Mouse (Mus musculus) cerebellum, adult (tissue): Measurements from ENCODE around the gene Rprd1b.

Source experiments
- ATAC-seq: cut with Nextera tagmentation; 2 replicates; pipeline ENCODE4 v1.9.2; 2017; ENCODE audit warnings: mild to moderate bottlenecking, moderate library complexity, mixed read lengths; ENCODE audit not compliant: insufficient number of reproducible peaks, low FRiP score, low TSS enrichment

The Rprd1b gene

GRCm38 (mm10) chr2:158028354-158028863 is at the start of gene Rprd1b, which contains the start of gene Tti1:
Rprd1b (plus strand) TSS chr2:158028497.
Tti1 (minus strand) TSS chr2:158028433.
- peak; percentile 81 for ATAC-seq

- ATAC-seq, result no peak
Observed at GRCm38 (mm10) chr2:157979241-157979640, 49.1 kb upstream of the Rprd1b start.

GRCm38 (mm10) chr2:157982727-157983126 is 45.6 kb upstream of the Rprd1b start:
- no peak for ATAC-seq

- ATAC-seq, result no peak
Observed at GRCm38 (mm10) chr2:157983276-157983675, 45.0 kb upstream of the Rprd1b start.

- no peak for ATAC-seq
Observed at GRCm38 (mm10) chr2:157985611-157986010, 42.7 kb upstream of the Rprd1b start.

GRCm38 (mm10) chr2:157986235-157986634 is 42.1 kb upstream of the Rprd1b start:
- ATAC-seq, result no peak

- no peak for ATAC-seq
Observed at GRCm38 (mm10) chr2:157988416-157989190, 39.7 kb upstream of the Rprd1b start.

GRCm38 (mm10) chr2:157989946-157990345 is 38.4 kb upstream of the Rprd1b start:
- no peak for ATAC-seq

GRCm38 (mm10) chr2:157991026-157991425 is 37.3 kb upstream of the Rprd1b start:
- no peak for ATAC-seq

GRCm38 (mm10) chr2:157992501-157992900 is 35.8 kb upstream of the Rprd1b start:
- ATAC-seq, result no peak

GRCm38 (mm10) chr2:157998817-157999216 is 29.5 kb upstream of the Rprd1b start:
- peak; percentile 76; the same call in 1 of the 2 replicates for ATAC-seq

GRCm38 (mm10) chr2:158004620-158005019 is 23.7 kb upstream of the Rprd1b start:
- no peak for ATAC-seq

- no peak for ATAC-seq
Observed at GRCm38 (mm10) chr2:158005641-158006040, 22.7 kb upstream of the Rprd1b start.

- ATAC-seq, result no peak
Observed at GRCm38 (mm10) chr2:158009373-158009772, 18.9 kb upstream of the Rprd1b start.

GRCm38 (mm10) chr2:158012608-158013007 is 15.7 kb upstream of the Rprd1b start:
- no peak for ATAC-seq

GRCm38 (mm10) chr2:158017330-158017729 is 11.0 kb upstream of the Rprd1b start:
- ATAC-seq, result no peak

GRCm38 (mm10) chr2:158027855-158028353 is 393 bp upstream of the Rprd1b start:
- peak; percentile 2; the same call in 1 of the 2 replicates for ATAC-seq

- no peak for ATAC-seq
Observed at GRCm38 (mm10) chr2:158030007-158030406, 1.7 kb downstream of the Rprd1b start.

- ATAC-seq, result no peak
Observed at GRCm38 (mm10) chr2:158035813-158036212, 7.5 kb downstream of the Rprd1b start.

- ATAC-seq, result no peak
Observed at GRCm38 (mm10) chr2:158036408-158036807, 8.1 kb downstream of the Rprd1b start.

GRCm38 (mm10) chr2:158036953-158037352 is 8.7 kb downstream of the Rprd1b start:
- ATAC-seq, result no peak

GRCm38 (mm10) chr2:158037571-158037970 is 9.3 kb downstream of the Rprd1b start:
- ATAC-seq, result no peak
